12 mouse cellular contexts compared by ENCODE assay signal in the genomic region with DNA sequence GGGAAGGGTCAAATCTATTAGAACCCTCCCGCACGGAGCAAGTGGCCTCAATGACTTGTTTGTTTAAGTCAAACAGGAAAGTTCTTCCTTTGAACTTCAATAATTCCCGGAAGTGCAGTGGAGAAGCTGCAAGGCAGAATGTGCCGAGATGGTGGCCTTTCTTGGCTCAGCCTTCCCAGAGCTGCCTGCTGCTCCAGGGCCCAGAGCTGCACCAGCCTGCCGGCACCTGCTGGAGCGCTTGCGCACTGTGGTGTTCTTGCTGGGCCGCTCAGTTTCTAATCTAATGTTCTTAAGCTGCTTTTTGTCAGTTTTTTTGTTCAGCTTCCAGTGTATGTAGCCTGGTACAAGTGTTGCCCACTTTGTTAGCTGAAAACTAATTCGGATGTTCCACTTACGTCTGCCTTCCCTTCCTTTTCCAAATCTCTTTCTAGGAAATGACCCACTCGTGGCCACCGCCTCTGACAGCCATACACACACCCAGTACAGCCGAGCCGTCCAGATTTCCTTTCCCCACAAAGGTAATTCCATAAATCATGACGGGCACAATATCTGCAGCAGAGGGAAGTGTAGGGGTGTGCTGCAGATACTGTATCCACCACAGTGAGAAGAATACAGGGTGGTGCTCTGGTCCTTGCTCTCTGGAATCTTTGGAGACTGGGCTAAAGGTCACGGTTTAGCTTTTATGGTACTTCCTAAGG.
DNase-seq lines count a peak whose midpoint lies in the region; ATAC-seq and TF ChIP-seq lines count a peak whose summit lies in the region.
"Had no signal": no experiment of that assay in that cellular context is flagged by ENCODE, and none has a peak within 500 bp of the region (broad histone marks: within the 10 kb centered on the region; RNA-seq: fewer than 3 reads in every experiment).

No protein-coding gene starts in this region.

- ATAC-seq in heart, embryonic 15.5 days (replicated peaks; ENCODE audit: insufficient number of reproducible peaks, insufficient read depth, low FRiP score, low read depth), result peak; percentile 62
- ATAC-seq in lung, embryonic 16.5 days (ENCODE audit: low read depth), result peak; percentile 79
- ATAC-seq in CD4-positive, CD25-positive, alpha-beta regulatory T cell, adult 4 months, result no peak

- H3K4me1 ChIP-seq in ES-E14 (ENCODE audit: control insufficient read depth in 2 of 2, insufficient read depth in 2 of 2, low read length in 2 of 2, poor library complexity in 1 of 2), result peaks cover 19 to 23% of the 10 kb centered on the region in 2 experiments
- H3K4me1 ChIP-seq in heart, embryonic 15.5 days (replicated peaks), result peaks cover 4% of the 10 kb centered on the region; the same call in 1 of the 2 replicates
- peaks cover 11% of the 10 kb centered on the region for H3K4me1 ChIP-seq in lung, embryonic 16.5 days (replicated peaks; ENCODE audit: control insufficient read depth, insufficient read depth, low read length)

- intact Hi-C loops in heart, postnatal 25 days (cut with DNase I), result loop anchor here (5.0 kb wide), 1 partner anchor 62 kb away; no protein-coding TSS in a partner anchor
- intact Hi-C loops in left cerebral cortex, postnatal 4 days (cut with DNase I), result loop anchor here (5.0 to 10.0 kb wide), 2 partner anchors 60 to 132 kb away; no protein-coding TSS in a partner anchor

- peak; percentile 47 for DNase-seq in heart, adult 8-10 months (ENCODE audit: low spot score)
- DNase-seq in heart, postnatal 25 days (ENCODE audit: low spot score), result no peak
- DNase-seq in ES-E14 (ENCODE audit: low read depth, low spot score), result no peak
- no peak for DNase-seq in left cerebral cortex, postnatal 4 days
- DNase-seq in gastrocnemius, adult 8-10 months (ENCODE audit: low spot score in 2 of 2), result no peak
- DNase-seq: adrenal gland, postnatal 10 days; cerebellum, postnatal 36 days; thymus, postnatal 36 days had no signal

- peak overlapping the region in 1 of 2 experiments; percentile 1; a peak in 1 of 4 replicates for H3K4me3 ChIP-seq in ES-E14 (ENCODE audit: insufficient read depth in 1 of 2, low read depth in 1 of 2, low read length in 2 of 2, poor library complexity in 1 of 2, severe bottlenecking in 1 of 2)
- H3K4me3 ChIP-seq in heart, embryonic 15.5 days, result no peak overlapping the region
- no peak overlapping the region for H3K4me3 ChIP-seq in lung, embryonic 16.5 days (ENCODE audit: low read length)

- in situ Hi-C loops in ES-E14 (cut with MboI; ENCODE audit: low sequenced_read_pairs in 2 of 2, unreplicated experiment in 2 of 2), result no loop called here

- H3K27me3 ChIP-seq in heart, embryonic 15.5 days, result no peaks in the 10 kb centered on the region
- H3K27me3 ChIP-seq in lung, embryonic 16.5 days (ENCODE audit: control insufficient read depth, insufficient read depth, low read depth, low read length), result no peaks in the 10 kb centered on the region

- H3K4me2 ChIP-seq in heart, embryonic 15.5 days, result no peak overlapping the region
- peak overlapping the region; percentile 8; the same call in 1 of the 2 replicates for H3K4me2 ChIP-seq in lung, embryonic 16.5 days (ENCODE audit: low read depth, low read length)

- peaks cover 1% of the 10 kb centered on the region; the same call in 1 of the 2 replicates for H3K36me3 ChIP-seq in ES-E14 (ENCODE audit: control insufficient read depth, insufficient read depth, low read length, poor library complexity, severe bottlenecking)
- no peaks in the 10 kb centered on the region; the same call in 1 of the 2 replicates for H3K36me3 ChIP-seq in heart, embryonic 15.5 days
- H3K36me3 ChIP-seq in lung, embryonic 16.5 days (ENCODE audit: control insufficient read depth, insufficient read depth, low read length), result no peaks in the 10 kb centered on the region

- no peak overlapping the region for H3K27ac ChIP-seq in ES-E14 (ENCODE audit: insufficient read depth, low read depth, low read length, poor library complexity, severe bottlenecking)
- peak overlapping the region; percentile 28; the same call in 1 of the 2 replicates for H3K27ac ChIP-seq in heart, embryonic 15.5 days
- H3K27ac ChIP-seq in lung, embryonic 16.5 days (ENCODE audit: low read length), result peak overlapping the region; percentile 66
- H3K27ac ChIP-seq: liver, embryonic 14.5 days had no signal

- peak overlapping the region; percentile 2; the same call in 1 of the 2 replicates for H3K9ac ChIP-seq in ES-E14 (ENCODE audit: insufficient read depth, low read depth, low read length, poor library complexity, severe bottlenecking)
- H3K9ac ChIP-seq in heart, embryonic 15.5 days, result no peak overlapping the region
- H3K9ac ChIP-seq in lung, embryonic 16.5 days (ENCODE audit: low read length), result no peak overlapping the region
- H3K9ac ChIP-seq: liver, embryonic 14.5 days had no signal

- H3K9me3 ChIP-seq in ES-E14 (ENCODE audit: control insufficient read depth, insufficient read depth, low read depth, low read length), result no peaks in the 10 kb centered on the region
- no peaks in the 10 kb centered on the region for H3K9me3 ChIP-seq in heart, embryonic 15.5 days (replicated peaks)
- no peaks in the 10 kb centered on the region for H3K9me3 ChIP-seq in lung, embryonic 16.5 days (ENCODE audit: control insufficient read depth, low read length)

- WGBS in heart, embryonic 15.5 days, result 65% methylated on average over 16 of the region's 16 CpGs
- WGBS in lung, embryonic 16.5 days, result 37% methylated on average over 16 of the region's 16 CpGs

TF ChIP-seq in ES-E14, 5 proteins besides CTCF, POLR2A, EP300 and RAD21:
- TF ChIP-seq ZNF384 (IDR thresholded peaks at IDR 0.05; ENCODE audit: low read depth, low read length) (no peak), CHD2 (IDR thresholded peaks at IDR 0.05; ENCODE audit: low read depth, low read length) (no peak), MAFK (IDR thresholded peaks at IDR 0.05; ENCODE audit: insufficient read depth, low read depth, low read length) (no peak), HCFC1 (IDR thresholded peaks at IDR 0.05; ENCODE audit: borderline replicate concordance, insufficient read depth, low read length) (no peak), ZC3H11A (IDR thresholded peaks at IDR 0.05; ENCODE audit: borderline replicate concordance, low read depth, low read length) (no peak)
